Mouse (Mus musculus): Measurements from ENCODE around the gene Mettl15.
"Not testable (repeated sequence)": the region's sequence is repeated elsewhere in the genome, so short reads cannot be mapped to it uniquely, and the experiment has no call there.

Gene Mettl15

GRCm38 (mm10) chr2:109280600-109281340 is at the start of gene Mettl15, which contains the start of gene Kif18a:
Gene Mettl15, minus strand, starts transcription at chr2:109280748.
Gene Kif18a, plus strand, starts transcription at chr2:109280738.
- DNase-seq: peak; percentile 93 to 97

DNA sequence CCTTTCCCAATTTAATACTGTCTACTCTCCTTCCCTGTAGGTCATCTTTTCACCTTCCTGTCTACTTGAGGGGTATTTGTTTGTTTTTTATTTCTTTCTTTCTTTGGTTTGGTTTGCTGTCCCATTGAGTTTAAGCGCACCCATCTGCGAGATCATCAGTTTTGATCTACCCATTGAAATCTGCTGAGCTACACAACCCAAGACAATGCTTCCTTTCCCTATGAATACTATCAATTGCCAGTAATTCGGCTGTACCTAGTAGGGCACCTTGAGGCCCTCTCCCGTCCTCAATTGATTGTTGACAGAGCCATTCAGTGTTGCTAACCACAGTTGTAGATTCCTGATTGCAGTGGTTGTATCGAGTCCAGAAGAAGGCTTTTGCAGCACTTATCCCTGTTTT is 30.8 kb upstream of the Mettl15 start:
- no peak for DNase-seq

GRCm38 (mm10) chr2:109303638-109304037 is 23.1 kb upstream of the Mettl15 start:
- DNase-seq: no peak

- peak; percentile 48 to 56 for DNase-seq
Observed at GRCm38 (mm10) chr2:109302234-109302633, 21.7 kb upstream of the Mettl15 start.

DNA sequence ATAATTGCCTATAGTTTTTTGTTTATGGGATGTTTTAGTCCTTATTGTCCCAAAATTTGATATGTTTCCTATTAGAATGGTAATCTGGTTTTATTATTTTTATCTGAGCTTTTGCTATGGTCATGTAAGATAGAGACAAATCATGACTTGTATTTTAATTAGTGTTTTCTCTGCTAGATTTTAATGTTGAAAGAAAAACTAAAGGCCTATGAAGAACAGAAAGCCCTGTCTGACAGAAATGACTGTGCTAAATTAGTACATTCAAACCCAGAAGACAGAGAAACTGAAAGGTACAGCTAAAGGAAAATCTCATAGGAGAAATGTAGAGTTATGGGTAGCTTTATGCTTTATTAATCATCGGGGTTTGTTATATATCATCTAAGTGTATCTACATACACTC is 17.6 kb upstream of the Mettl15 start:
- no peak for DNase-seq

GRCm38 (mm10) chr2:109296264-109296663 is 15.7 kb upstream of the Mettl15 start:
- no peak for DNase-seq

- DNase-seq: no peak
Observed at GRCm38 (mm10) chr2:109289327-109289726, 8.8 kb upstream of the Mettl15 start.

DNA sequence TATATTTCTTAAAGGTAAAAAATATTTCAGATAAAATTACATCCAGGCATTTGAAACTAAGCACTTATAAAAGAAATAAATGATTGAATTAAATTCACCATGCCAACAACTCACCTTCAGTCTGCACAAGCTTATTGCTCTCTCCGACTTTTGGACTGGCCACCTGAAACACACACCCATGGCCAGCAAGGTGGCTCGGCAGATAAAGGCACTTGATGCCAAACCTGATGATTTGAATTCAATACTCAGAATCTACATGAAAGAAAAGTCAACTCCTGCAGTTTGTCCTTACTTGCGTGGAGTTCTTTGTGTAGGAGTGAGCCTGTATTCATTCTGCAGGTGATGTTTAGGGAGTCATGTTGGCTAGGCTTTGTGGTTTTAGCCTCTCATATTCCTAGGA is 3.6 kb upstream of the Mettl15 start:
- no peak for DNase-seq

DNA sequence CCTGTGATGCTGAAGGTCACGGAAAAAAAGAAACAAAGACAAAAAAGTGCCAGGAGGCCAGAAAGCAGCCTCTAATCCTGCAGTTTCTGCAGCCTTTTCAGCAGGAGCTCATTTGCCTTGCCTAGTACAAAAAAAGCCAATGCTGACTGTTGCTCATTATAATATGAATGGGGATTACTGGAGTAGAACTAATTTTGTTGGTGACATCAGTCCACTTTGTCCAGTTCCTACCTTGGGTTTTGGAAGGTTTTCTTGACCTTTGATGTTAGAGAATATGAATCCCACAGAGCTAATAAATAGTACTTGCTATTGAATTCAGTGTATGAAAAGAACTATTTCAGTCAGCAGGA is 768 bp upstream of the Mettl15 start:
- DNase-seq: no peak

GRCm38 (mm10) chr2:109280272-109280599 is 312 bp downstream of the Mettl15 start:
- DNase-seq: no peak

- DNase-seq: peak; percentile 39 to 47
Observed at GRCm38 (mm10) chr2:109278036-109278435, 2.5 kb downstream of the Mettl15 start.

DNA sequence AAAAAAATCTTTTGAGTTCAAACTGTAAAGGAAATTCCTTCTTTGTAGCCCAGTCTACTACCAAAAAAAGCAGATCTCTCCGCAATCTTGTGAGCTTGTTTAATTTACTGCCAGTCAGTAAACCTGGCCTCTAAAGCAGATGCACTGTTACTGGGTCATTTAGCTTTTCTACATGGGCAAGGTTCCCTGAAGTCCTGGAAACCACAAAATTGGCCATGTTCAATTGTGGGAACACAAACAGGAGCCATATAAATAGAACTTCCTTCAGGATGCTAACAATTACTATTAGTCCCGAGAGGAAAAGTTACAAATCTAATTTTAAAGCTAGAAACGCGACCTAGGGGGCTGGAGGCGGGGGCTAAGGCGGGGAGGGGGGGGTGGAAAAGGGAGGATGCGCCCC is 3.0 kb downstream of the Mettl15 start:
- DNase-seq: peak; percentile 23 to 34

DNA sequence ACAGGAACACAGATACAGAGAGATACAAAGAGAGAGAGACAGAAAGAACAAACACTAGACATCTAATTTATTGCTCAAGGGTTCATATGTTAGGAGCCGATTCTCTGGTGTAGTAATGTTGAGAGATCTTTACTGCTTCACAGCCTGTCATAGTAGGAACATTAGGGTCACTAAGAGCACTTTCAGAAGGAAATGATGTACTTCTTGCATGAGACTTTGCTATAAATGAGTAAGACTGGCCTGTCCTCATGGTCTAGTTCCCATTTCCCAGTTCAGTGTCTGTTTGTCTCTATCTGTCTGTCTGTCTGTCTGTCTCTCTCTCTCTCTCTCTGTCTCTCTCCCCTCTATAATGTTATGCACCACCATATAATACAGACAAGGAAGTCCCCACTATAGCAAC is 7.5 kb downstream of the Mettl15 start:
- no peak for DNase-seq

DNA sequence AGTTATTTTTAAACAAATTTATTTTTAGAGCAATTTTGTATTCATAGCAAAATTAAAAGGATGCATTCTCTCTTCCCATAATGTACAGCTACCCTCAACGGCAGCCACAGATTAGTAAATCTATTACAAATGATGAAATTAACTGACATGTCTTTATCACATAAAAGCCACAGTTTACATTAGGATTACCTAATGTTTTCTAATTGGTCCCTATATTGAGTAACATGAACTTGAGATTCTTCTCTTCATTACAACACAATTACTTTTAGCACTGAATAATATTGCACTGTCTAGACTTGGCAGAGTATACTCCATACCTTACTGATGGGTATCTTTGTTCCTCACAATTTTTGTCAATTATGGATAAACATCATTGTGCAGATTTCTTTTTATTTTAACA is 17.8 kb downstream of the Mettl15 start:
- no peak for DNase-seq

DNA sequence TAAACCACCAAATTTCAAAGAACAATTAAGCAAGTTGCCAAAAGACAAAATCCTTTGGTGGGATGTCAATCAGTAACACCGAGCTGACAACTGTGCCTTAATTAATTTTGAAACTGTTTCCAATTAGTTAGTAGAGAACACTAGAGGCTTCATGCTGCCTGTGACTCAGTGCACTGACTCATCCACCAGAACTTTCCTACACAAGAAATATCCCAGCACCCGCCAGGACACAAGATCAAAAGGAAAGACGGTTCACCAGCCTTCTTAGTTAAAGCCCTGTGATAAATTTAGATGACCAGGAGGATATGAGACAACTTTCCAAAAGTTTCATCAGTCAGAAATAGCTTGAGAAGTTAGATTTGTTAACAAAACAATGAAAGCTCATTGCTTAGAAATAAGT is 38.6 kb downstream of the Mettl15 start:
- no peak for DNase-seq

DNA sequence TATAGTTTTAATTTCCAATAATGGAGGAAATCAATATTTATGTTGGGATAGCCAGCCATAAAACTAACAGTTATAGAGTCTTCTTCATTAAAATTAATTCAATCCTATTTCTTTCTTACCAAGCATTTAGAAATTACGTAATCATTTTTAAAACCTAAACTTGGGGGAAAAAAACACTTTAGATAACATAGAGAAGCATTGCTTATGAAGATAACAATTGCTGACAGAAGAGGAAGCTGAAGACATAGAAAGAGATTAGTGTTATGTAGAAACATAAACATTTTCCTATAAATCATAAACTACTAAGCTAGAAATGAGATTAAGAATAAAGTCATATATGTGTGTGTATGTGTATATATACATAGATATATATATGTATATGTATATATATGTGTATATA is 44.8 kb downstream of the Mettl15 start:
- DNase-seq: no peak

DNA sequence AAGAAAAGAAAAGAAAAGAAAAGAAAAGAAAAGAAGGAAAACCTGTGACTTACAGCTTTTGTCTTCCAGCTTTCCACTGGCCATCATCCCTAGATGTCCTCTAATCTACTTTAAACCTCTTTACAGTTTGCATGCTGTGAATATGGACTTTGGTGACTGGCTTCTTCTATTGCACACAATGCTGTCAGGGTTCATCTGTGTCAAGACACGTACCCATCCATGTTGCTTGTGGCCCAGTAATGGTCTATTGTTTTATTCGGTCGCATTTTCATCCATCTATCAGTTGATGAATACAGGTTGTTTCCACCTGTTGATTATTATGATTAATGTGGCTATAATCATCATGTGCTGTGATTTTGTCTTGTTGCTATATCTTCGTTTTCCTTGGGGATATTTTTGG is 46.7 kb downstream of the Mettl15 start:
- DNase-seq: no peak

DNA sequence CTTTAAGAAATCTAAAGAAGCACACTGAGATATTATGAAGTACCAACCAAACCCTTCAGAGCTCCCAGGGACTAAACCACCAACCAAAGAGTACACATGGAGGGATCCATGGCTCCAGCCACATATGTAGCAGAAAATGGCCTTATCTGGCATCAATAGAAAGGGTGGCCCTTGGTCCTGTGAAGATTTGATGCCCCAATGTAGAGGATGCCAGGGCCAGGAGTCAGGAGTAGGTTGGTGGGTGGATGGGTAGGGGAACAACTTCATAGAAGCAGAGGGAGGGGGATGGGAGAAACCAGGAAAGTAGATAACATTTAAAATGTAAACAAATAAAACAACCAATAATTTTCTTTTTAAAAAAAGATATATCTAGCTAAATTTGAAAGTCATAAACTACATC is 50.1 kb downstream of the Mettl15 start:
- no peak for DNase-seq

DNA sequence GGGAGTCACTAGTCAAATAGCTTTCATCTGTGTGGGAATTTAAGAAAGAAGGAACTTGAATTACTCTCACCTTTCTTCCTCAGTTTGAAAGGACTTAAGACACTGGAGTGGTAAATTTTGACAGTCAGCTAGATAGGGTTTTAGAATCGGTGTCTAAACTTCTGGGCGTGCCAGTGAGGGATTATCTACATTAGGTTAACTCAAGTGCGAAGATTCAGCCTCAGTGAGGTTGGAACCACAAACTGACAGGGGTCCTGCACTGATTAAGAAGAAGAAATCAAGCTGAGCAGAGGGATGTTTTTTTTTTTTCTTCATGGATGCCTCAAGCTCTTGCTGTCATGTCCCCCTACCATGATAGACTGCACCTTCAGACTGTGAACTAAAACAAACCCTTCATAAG is 53.4 kb downstream of the Mettl15 start:
- DNase-seq: no peak

GRCm38 (mm10) chr2:109221470-109221869 is 59.1 kb downstream of the Mettl15 start:
- no peak for DNase-seq

DNA sequence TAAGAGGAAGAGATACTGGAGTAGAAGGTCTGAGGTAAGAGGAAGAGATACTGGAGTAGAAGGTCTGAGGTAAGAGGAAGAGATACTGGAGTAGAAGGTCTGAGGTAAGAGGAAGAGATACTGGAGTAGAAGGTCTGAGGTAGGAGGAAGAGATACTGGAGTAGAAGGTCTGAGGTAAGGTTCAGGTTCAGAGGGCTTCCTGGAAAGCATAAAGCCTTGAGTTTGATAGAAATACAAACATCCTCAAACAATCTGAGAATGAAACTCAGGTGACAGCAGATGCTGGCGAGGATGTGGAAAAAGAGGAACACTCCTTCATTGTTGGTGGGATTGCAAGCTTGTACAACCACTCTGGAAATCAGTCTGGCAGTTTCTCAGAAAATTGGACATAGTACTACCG is 63.9 kb downstream of the Mettl15 start:
- not testable (repeated sequence) for DNase-seq

GRCm38 (mm10) chr2:109210641-109211040 is 69.9 kb downstream of the Mettl15 start:
- DNase-seq: not testable (repeated sequence)

- DNase-seq: no peak
Observed at GRCm38 (mm10) chr2:109208032-109208431, 72.5 kb downstream of the Mettl15 start.

GRCm38 (mm10) chr2:109182993-109183392 is 97.6 kb downstream of the Mettl15 start:
- no peak for DNase-seq

GRCm38 (mm10) chr2:109158509-109158908 is 122.0 kb downstream of the Mettl15 start:
- no peak for DNase-seq

All from cerebellum, adult 18-20 months (tissue).